Mouse (Mus musculus): Measurements from ENCODE around the gene Nfatc2.

Gene Nfatc2

DNA sequence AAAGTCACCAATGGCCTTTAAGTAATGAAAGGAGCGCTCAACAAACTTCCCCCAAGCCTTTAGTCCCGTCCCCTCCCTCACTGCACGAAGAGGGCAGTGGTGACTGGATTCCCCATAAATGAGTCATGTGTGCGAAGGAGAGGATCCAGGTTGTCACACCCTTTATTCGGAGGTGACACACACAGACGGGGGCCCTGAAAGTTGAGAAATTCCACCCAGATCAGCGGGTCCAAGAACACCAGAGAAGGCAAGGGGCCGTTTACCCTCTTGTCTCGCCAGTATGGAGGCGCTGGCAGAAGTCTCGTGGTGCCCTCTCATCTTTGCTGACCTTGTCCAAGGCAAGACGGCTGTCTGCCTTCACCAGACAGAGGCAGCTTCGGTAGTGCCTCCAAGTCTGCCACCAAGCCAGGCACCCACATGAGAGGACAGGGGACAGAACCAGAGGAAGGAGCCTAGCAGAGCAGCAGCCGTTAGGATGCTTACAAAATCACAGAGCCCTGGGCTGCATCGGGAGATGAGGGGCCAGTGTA lies 21.8 kb downstream of the Nfatc2 start:
- DNase-seq (ENCODE audit: low read depth, low spot score) = no peak

DNA sequence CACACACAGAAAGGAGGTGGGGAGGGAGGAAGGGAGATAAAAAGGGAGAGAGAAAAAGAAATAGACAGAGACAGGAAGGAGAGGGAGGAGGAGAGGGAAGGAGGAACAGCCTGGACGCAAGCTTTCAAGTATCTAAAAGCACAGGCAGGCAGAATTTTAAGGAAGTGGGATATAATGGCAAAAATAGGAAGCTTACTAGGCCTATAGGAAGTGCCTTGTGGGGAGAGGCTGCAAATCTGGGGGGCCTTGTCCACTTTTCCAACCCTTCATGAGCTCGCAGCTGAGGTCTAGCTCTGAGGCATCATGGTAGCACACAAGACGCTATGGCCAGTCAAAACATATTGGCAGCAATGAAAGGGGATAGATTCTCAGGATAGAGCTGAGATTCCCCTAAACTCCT lies 22.3 kb downstream of the Nfatc2 start:
- no peak for DNase-seq (ENCODE audit: low read depth, low spot score)

DNA sequence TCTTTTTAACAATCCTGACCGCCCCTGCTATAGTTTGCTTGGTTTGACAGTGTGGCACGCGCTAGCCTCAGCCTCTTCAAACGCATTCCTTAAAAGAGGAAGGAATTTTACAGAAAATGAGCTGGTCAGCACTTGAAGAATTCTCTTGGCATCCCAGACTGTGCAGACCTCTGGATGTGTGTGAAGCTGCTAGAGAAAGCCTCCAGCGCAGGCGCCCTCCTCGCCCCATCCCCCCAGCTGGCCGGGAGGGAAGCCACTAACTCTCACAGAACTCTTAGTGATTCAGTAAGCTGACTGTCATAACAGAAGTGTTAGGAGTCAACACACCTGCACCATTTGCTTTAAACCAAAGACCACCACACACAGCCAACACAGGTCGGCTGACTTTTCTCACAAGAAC lies 23.3 kb downstream of the Nfatc2 start:
- no peak for DNase-seq (ENCODE audit: low read depth, low spot score)

DNA sequence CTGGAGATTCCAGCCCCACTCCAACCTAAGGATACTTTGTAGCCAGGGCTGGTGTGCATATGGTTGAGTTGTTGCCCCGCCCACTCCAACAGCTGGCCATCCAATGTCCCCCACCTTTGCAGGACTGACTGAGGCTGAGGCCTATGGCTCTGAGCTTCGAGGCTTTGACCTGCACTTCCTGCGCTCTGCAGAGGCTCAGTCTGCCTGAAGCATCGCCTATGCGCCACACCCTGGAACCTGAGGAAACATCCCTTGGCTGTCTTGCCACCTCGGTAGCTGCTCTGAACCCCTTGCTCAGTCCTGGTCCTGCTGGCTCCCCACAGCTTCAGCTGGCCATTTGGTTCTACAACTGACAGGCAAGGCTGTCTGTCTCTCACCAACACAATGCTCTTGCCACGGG lies 24.1 kb downstream of the Nfatc2 start:
- DNase-seq (ENCODE audit: low read depth, low spot score) = no peak

DNA sequence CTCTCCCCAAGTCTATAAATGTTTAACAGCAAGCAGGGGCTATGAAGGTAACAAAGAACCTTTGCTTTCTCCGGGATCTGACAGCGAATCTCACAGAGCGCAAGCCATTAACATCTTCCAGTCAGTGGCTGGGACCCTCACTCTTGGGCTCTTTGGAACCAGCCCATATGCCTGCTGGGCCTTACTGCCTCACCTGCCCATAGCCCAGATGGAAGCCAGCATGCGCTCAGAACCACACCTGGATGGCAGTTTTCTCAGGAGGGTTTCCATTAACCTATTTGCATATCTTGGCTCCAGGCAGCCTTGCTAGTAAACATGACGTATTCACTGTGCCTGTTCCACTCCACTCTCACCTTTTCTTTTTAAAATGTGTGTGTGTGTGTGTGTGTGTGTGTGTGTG lies 25.6 kb downstream of the Nfatc2 start:
- DNase-seq (ENCODE audit: low read depth, low spot score) = no peak

DNA sequence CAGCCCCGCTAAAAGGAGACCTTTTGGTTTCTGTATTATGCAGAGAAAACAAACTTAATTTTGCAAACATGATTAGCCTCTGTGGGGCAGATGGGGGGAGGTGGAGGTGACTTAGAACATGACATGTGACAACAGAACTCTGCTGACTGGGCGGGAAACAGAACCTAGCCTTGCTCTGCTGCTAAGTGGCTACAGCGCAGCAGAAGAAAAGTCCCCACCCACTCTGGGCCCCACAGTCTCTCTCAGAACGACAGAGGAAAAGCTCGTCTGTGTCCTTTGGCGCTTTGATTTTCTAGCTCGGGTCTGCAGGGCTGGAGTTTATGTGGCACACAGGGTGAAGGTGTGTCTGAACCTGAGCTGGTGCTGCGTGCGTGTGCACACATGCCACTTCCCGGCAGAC lies 26.5 kb downstream of the Nfatc2 start:
- no peak for DNase-seq (ENCODE audit: low read depth, low spot score)

DNA sequence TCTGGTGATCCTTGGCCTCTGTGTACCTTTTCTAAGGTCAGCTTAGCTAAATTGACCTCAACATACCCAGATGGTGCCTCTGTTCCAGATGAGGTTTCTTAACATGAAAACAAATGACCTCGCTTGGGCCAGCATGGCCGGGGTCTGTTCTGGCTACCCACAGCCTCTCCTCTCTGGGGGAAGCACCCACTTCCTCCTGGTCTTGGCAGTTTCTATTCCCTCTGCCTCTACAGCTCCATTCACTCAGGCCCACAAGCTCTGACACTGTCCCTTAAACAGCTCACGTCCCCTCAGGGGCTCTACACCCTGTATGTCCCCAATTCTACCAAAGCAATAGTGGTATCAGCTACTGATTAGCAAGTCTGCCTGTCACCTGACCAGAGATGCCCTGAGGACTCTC lies 27.6 kb downstream of the Nfatc2 start:
- DNase-seq (ENCODE audit: low read depth, low spot score) = no peak

DNA sequence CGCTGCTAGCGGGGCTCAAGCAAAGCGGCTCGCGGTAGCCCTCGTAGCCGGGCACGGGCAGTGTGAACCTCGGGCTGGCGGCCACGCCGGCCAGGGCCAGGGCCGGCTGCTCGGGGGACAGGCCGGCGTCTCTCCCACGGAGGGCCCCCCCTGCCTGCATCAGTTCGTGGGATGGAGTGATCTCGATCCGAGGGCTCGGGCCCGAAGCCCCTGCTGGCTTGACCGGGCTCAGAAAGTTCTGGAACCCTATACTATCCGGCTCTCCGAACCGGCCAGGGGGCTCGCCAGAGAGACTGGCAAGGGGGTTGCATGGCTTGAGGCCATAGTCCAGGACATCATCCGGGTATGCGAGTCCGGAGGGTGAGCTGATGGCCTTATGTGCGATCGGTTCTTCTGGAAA lies 30.2 kb downstream of the Nfatc2 start:
- no peak for DNase-seq (ENCODE audit: low read depth, low spot score)

DNA sequence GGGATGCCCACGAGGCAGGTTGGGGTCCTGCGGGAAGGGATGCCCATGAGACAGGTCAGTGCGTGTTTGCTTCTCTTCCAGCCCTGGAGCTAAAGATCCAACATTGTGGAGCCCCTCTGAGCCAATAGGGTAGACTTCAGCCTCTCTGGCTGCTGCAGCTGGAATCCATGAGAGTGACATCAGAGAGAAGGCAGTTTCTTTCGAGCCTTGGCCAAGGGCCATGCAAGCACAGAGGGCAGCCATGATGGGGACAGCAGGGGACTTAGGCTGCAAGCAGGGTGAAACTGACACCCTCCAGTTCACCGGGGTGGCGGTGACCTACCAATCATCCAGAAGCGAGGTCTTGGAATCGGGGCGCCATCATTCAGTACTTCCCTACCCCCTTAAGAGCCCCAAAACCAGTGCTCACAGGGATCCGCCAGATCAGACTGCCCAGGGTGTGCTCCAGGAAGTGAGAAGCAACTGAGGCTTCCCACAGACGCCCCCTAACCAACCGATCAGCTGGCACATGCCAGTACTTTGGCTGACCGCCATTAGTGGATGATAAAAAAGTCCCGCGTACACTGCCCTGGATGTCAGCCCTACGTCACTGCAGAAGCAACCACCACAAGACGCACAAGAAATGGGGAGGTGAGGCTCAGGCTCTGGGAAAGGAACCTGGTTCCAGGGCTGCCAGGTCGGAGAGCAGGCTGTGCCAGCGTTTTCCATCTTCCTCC lies 35.8 kb downstream of the Nfatc2 start:
- no peak for DNase-seq (ENCODE audit: low read depth, low spot score)

DNA sequence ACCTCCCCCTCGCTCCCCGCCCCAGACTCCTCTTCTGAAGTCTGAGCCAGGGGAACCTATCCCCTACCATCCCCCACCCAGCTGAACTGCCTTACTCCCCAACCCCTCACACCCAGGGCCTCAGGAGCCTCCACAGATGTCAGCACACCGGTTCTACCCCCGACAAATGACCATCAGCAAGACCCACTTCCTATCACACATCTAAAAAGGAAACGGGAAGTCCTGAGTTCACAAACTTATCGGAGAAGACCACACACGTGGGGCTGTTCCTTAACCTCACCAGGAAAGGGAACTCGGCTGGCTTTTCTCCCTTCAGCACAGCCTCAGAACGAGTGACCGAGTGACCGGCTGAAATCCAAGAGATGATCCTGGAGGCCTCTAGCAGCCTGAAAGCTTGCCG lies 38.3 kb downstream of the Nfatc2 start:
- no peak for DNase-seq (ENCODE audit: low read depth, low spot score)

DNA sequence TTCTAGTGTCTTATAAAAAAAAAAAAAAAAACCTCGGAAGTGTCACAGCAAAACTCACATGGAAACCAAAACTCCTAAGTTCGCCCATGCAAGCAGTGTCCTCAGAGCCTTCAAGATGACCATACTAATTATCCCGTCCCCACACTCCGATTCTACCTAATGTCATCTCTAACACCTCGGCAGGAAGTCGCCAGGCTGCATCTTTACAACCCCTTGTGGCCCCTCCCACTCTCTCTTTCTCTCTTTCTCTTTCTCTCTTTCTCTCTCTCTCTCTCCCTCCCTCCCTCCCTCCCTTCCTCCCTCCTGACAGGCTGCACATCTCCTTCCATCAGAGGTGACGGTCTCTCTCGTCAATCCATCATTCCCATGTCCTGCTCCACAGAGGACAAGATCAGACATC lies 44.4 kb downstream of the Nfatc2 start:
- DNase-seq (ENCODE audit: low read depth, low spot score) = no peak

DNA sequence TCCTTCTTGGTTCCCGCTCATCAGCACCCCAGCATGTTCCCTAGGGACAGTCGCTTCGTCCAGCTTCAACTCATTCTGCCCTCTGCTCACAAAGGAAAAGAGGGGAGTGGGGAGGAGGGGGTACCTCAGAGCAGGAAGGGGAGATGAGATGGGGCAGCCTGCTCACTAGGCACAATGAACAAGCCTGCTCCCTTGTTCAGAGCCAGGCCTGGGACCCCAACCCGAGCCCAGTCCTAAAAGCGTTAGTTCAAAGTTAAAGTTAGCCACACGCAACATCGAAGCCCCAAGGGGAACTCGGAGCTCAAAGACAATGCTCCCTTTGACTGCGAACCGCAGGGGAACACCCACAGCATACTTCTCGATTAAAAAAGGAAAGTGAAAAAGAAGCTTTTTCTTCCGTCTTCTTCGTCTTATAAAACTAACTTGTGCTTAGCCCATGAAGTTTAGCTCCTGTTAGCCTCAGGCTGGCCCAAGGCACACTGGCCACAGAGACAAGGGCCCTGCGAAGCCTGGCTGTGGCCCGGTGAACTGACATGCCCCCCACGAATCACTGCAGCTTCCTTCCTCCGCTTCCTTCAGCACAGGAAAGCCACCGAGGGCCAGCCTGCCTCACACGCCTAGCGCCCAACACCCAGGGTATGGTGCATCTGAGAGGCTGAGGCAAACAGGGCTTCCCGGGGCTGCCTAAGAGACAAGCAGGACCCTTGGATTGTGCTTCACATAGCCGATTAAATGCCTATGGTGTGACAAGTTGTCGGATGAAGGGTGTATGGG lies 45.4 kb downstream of the Nfatc2 start:
- DNase-seq (ENCODE audit: low read depth, low spot score) = no peak

DNA sequence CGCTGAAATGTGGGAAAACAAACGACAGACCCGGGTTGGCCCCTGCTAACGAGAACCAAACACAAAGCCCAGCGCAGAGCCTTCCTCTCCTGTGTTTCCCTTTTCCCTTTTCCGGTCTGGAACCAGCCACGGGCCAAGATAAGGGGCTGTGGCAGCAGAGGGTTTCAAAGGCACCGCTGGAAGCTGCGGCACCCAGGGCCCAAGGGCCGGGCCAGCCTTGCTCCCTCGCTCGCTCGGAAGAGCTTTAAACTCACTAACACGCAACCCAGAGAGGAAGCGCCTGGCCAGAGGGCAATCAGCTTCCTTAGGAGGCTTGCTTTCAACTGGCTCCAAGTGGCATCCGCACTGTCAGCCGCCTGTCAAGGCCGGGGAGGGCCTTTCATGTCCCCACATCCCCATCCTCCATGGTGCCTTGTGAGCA lies 47.9 kb downstream of the Nfatc2 start:
- DNase-seq (ENCODE audit: low read depth, low spot score) = no peak

DNA sequence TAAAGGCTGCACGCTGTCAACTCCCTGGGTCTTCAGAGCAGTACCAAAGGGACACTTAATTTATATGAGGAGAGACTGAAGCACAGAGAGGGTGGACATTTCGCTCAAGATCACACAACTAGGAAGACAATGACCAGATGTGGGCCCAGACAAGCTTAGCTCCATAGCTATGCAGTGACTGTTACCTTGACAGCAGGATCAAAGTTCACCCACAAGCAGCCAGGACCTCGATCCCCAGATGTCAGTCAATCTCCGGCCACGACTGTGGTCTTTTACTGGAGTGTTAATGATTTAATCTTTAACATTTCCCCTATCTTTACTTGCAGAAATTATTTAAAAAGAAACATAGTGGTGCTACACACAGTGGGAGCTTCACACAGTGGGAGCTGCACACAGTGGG lies 49.1 kb downstream of the Nfatc2 start:
- DNase-seq (ENCODE audit: low read depth, low spot score) = no peak

DNA sequence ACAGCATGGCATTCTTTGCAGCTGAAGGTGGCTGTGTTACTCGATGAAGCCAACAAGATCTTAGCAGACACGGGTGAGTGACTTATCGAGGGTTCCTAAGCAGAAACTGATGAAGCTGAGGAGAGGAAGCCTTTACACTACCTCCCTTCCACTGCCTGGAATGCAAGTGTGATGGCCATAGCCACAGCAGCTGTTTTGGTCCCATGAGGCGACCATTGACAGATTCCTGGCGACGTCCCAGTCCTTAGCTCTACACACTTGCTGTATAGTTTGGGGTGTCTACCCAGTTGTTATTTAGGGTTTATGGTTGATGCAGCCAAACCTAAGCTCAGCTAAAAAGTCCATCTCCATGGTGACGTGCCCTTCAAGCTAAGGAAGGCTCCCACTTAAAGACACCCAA lies 50.2 kb downstream of the Nfatc2 start:
- DNase-seq (ENCODE audit: low read depth, low spot score) = no peak

DNA sequence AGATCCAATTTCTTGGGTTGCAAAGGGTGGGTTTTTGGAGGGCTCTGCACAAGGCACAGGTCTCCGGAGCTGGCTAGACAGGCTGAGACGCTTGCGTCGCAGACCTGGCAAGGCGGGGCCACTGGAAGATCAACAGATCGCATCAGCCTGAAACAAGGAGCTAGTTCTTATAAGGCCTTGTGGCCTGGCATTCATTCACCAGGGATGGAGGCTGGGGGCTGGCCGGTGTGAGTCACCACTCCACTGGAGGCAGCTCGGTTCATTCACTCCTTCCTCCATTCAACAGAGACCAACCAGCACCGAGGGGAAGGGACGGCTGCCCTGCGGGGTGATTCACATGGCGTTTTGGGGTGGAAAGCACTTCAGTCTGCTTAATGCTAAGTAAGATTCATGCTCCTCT lies 52.1 kb downstream of the Nfatc2 start:
- no peak for DNase-seq (ENCODE audit: low read depth, low spot score)

DNA sequence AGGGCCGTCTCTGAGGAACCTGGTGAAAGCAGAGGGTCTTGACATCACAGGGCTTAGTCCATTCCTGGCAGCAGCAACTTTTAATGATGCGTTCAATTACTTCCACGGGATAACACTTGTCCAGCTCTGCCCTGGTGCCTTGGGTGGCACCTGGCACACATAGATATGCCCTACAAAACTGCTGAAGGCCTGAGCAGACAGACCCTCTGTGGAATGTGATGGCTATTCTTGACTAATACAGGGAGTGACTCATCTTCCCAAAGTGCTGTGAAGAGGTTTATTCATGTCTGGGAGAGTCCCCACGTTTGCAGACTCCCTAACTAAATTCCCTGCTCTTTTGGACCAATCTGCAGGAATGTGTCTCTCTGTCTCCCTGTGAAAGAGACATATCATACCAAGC lies 53.4 kb downstream of the Nfatc2 start:
- DNase-seq (ENCODE audit: low read depth, low spot score) = no peak

DNA sequence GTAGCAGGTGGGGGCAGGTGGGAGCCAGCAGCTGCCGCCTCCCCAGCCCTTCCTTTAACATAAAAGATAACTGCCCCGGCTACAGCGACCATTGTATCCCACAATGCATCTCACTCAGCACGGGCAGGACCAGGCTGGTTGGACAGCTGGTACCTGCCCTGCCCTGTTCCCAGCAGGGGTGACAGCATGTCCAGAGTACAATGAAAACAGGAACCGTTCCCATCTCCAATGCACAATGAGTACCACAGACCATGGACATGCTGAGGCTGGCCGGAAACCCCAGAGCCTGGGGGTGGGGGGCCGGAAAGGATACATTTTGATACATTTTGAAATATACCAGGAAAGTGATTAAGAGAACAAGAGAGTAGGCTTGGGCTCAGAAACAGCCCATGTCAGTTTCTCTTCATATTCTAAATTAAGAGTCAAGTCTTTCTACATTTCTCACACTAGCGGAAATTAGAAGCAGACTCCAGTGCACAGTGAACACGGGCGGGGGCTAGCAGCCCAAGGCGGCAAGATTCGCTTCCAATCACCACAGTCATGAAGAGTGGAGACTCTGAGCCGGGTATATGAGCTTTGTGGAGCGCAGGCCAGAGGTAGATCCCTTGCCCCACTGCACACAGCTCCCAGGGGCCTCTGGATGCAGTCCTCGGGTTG lies 55.4 kb downstream of the Nfatc2 start:
- no peak for DNase-seq (ENCODE audit: low read depth, low spot score)

DNA sequence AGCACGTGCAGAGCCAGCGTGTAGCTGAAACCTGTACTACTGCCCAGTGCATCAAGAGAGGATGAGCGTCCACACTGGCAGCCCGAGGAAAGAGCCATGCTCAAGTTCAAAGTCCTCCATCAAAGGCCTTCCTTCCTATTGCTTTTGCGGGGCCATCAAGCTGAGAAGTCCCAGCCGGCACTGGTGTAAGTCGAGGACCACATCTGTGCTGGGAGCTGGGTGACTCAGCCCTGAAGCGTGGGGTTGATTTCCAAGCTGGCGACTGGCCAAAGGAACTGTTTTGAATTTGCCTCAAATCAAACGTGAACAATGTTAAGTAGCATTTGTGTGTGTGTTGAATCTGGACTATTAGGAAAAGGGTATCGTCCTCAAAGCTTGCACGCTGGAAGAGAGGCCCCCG lies 57.4 kb downstream of the Nfatc2 start:
- no peak for DNase-seq (ENCODE audit: low read depth, low spot score)

DNA sequence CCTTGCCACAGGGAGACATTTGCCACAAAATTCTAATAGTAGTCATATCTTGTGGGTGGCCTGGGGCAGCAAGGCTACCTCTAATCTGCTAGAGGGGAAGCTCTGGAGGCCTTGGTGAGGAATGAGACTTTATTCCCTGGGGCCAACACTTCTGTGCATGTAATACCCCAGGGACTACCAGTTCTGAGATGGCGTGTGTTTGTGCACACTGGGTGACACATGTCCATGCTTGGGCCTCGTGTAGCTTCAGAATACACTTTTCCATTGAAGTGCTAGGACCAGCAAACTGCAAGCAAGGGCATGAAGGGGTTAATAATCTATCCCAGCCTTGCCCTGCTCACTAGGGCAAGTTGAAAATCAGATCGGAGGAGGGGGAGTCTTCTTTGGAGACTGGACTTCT lies 58.4 kb downstream of the Nfatc2 start:
- DNase-seq (ENCODE audit: low read depth, low spot score) = no peak

DNA sequence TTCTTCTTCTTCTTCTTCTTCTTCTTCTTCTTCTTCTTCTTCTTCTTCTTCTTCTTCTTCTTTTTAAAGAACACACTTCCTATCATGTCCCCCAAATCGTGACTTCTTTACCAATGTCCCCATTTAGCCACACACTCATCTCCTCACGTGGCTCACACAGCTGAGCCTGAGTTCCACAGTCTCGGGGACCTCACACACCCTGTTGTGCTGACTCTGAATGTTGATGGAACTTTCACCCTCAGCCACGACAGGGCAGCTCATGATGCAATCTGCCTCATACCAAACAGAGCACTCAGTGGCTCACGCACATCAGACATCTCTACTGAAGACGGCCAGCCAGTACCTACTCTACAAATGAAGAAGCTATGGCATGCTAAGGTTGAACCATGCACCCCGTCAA lies 60.2 kb downstream of the Nfatc2 start:
- no peak for DNase-seq (ENCODE audit: low read depth, low spot score)

DNA sequence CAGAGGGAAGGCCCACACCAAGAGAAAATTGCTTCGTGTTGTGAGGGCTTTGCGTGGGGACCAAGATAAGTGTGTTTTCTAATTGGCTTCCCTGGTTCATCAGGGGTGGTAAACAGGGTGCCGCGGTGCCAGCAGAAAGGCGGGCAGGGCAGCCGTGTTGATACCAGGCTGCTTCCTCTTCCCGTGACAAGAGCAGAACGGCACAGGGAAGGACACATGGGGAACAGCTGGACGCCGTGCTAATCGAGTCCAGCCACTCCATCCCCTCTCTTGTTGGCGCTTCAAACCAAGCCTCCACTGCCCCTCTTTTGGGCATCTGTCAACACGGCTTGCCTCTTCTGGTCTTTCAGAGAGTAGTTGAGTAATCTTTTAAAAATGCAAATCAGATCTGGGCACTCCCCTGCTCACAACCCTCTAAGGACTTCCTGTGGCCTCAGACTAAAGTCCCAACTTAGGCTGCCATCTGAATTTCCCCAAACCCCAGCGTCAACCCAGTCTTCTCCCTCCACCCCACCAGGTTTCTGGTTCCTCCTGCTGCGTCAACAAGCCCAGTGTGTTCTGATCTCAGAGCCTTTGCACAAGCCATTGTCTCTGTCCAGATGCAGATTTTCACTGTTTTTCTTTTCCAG lies 61.7 kb downstream of the Nfatc2 start:
- no peak for DNase-seq (ENCODE audit: low read depth, low spot score)
